Mouse (Mus musculus): Measurements from ENCODE around the gene Atrnl1. TPM values are rescaled to one million over a fixed set of nuclear protein-coding genes. Genes with fewer than 3 reads are reported as not detected.

Gene Atrnl1
- polyA plus RNA-seq, 1 experiment from 2014 or later: 8.9 TPM

GRCm38 (mm10) chr19:58145521-58145920 lies 534.7 kb downstream of the Atrnl1 start:
- 78% methylated on average over 9 of the region's 9 CpGs for WGBS
- no peaks in the 10 kb centered on the region for H3K27me3 ChIP-seq (ENCODE audit: insufficient read depth, low read length)
- peaks cover 2% of the 10 kb centered on the region; the same call in 1 of the 2 replicates for H3K4me1 ChIP-seq (ENCODE audit: insufficient read depth, low read length)
- no peak overlapping the region for H3K4me3 ChIP-seq (ENCODE audit: low read length)
- H3K9me3 ChIP-seq (ENCODE audit: low read length): no peaks in the 10 kb centered on the region
- no peaks in the 10 kb centered on the region for H3K36me3 ChIP-seq (ENCODE audit: insufficient read depth, low read length)
- ATAC-seq (ENCODE audit: low FRiP score, low TSS enrichment): no peak
- H3K9ac ChIP-seq (replicated peaks; ENCODE audit: low read length): no peak overlapping the region
- no peak overlapping the region for H3K4me2 ChIP-seq (replicated peaks; ENCODE audit: low read depth, low read length)
- H3K27ac ChIP-seq (ENCODE audit: low read length): no peak overlapping the region

GRCm38 (mm10) chr19:58151257-58151656 lies 540.4 kb downstream of the Atrnl1 start:
- no peaks in the 10 kb centered on the region for H3K27me3 ChIP-seq (ENCODE audit: insufficient read depth, low read length)
- H3K9ac ChIP-seq (replicated peaks; ENCODE audit: low read length): no peak overlapping the region
- H3K4me3 ChIP-seq (ENCODE audit: low read length): no peak overlapping the region
- H3K9me3 ChIP-seq (ENCODE audit: low read length): no peaks in the 10 kb centered on the region
- no peak overlapping the region for H3K27ac ChIP-seq (ENCODE audit: low read length)
- H3K36me3 ChIP-seq (ENCODE audit: insufficient read depth, low read length): no peaks in the 10 kb centered on the region
- 90% methylated on average over 7 of the region's 7 CpGs for WGBS
- H3K4me2 ChIP-seq (replicated peaks; ENCODE audit: low read depth, low read length): no peak overlapping the region
- ATAC-seq (ENCODE audit: low FRiP score, low TSS enrichment): no peak
- no peaks in the 10 kb centered on the region for H3K4me1 ChIP-seq (ENCODE audit: insufficient read depth, low read length)

GRCm38 (mm10) chr19:58161569-58161968 lies 550.7 kb downstream of the Atrnl1 start:
- no peaks in the 10 kb centered on the region for H3K27me3 ChIP-seq (ENCODE audit: insufficient read depth, low read length)
- no peak for ATAC-seq (ENCODE audit: low FRiP score, low TSS enrichment)
- H3K9me3 ChIP-seq (ENCODE audit: low read length): no peaks in the 10 kb centered on the region
- H3K4me3 ChIP-seq (ENCODE audit: low read length): no peak overlapping the region
- H3K4me1 ChIP-seq (ENCODE audit: insufficient read depth, low read length): peaks cover 4% of the 10 kb centered on the region; the same call in 1 of the 2 replicates
- 86% methylated on average over 9 of the region's 9 CpGs for WGBS
- no peak overlapping the region for H3K4me2 ChIP-seq (replicated peaks; ENCODE audit: low read depth, low read length)
- H3K36me3 ChIP-seq (ENCODE audit: insufficient read depth, low read length): no peaks in the 10 kb centered on the region
- no peak overlapping the region for H3K27ac ChIP-seq (ENCODE audit: low read length)
- H3K9ac ChIP-seq (replicated peaks; ENCODE audit: low read length): no peak overlapping the region

GRCm38 (mm10) chr19:58164896-58165634 lies 554.2 kb downstream of the Atrnl1 start:
- Histone ChIP-seq H3K9me3 (ENCODE audit: low read length) (no peaks in the 10 kb centered on the region), H3K27ac (ENCODE audit: low read length) (no peak overlapping the region), H3K9ac (replicated peaks; ENCODE audit: low read length) (no peak overlapping the region), H3K36me3 (ENCODE audit: insufficient read depth, low read length) (no peaks in the 10 kb centered on the region), H3K27me3 (ENCODE audit: insufficient read depth, low read length) (no peaks in the 10 kb centered on the region), H3K4me2 (replicated peaks; ENCODE audit: low read depth, low read length) (no peak overlapping the region), H3K4me3 (ENCODE audit: low read length) (no peak overlapping the region), H3K4me1 (ENCODE audit: insufficient read depth, low read length) (peaks cover 4% of the 10 kb centered on the region; the same call in 1 of the 2 replicates)
- WGBS: 89% methylated on average over 7 of the region's 7 CpGs
- no peak for ATAC-seq (ENCODE audit: low FRiP score, low TSS enrichment)

- Histone ChIP-seq H3K4me1 (ENCODE audit: insufficient read depth, low read length) (peaks cover 4% of the 10 kb centered on the region; the same call in 1 of the 2 replicates), H3K9me3 (ENCODE audit: low read length) (no peaks in the 10 kb centered on the region), H3K27me3 (ENCODE audit: insufficient read depth, low read length) (no peaks in the 10 kb centered on the region), H3K4me2 (replicated peaks; ENCODE audit: low read depth, low read length) (no peak overlapping the region), H3K4me3 (ENCODE audit: low read length) (no peak overlapping the region), H3K9ac (replicated peaks; ENCODE audit: low read length) (no peak overlapping the region), H3K36me3 (ENCODE audit: insufficient read depth, low read length) (no peaks in the 10 kb centered on the region), H3K27ac (ENCODE audit: low read length) (no peak overlapping the region)
- no peak for ATAC-seq (ENCODE audit: low FRiP score, low TSS enrichment)
- 41% methylated on average over 9 of the region's 9 CpGs for WGBS
Measured at GRCm38 (mm10) chr19:58165635-58166015, 554.8 kb downstream of the Atrnl1 start.

- H3K9me3 ChIP-seq (ENCODE audit: low read length): no peaks in the 10 kb centered on the region
- 68% methylated on average over 6 of the region's 6 CpGs for WGBS
- peaks cover 4% of the 10 kb centered on the region; the same call in 1 of the 2 replicates for H3K4me1 ChIP-seq (ENCODE audit: insufficient read depth, low read length)
- no peak overlapping the region for H3K9ac ChIP-seq (replicated peaks; ENCODE audit: low read length)
- H3K36me3 ChIP-seq (ENCODE audit: insufficient read depth, low read length): no peaks in the 10 kb centered on the region
- H3K4me2 ChIP-seq (replicated peaks; ENCODE audit: low read depth, low read length): no peak overlapping the region
- H3K4me3 ChIP-seq (ENCODE audit: low read length): no peak overlapping the region
- ATAC-seq (ENCODE audit: low FRiP score, low TSS enrichment): no peak
- H3K27ac ChIP-seq (ENCODE audit: low read length): no peak overlapping the region
- no peaks in the 10 kb centered on the region for H3K27me3 ChIP-seq (ENCODE audit: insufficient read depth, low read length)
Measured at GRCm38 (mm10) chr19:58166147-58166546, 555.3 kb downstream of the Atrnl1 start.

GRCm38 (mm10) chr19:58178410-58178809 lies 567.6 kb downstream of the Atrnl1 start:
- no peak overlapping the region for H3K27ac ChIP-seq (ENCODE audit: low read length)
- ATAC-seq (ENCODE audit: low FRiP score, low TSS enrichment): no peak
- WGBS: 67% methylated on average over 10 of the region's 10 CpGs

GRCm38 (mm10) chr19:58180773-58181172 lies 569.9 kb downstream of the Atrnl1 start:
- H3K4me2 ChIP-seq (replicated peaks; ENCODE audit: low read depth, low read length): no peak overlapping the region; the same call in 1 of the 2 replicates
- peaks cover 15% of the 10 kb centered on the region; the same call in 1 of the 2 replicates for H3K4me1 ChIP-seq (ENCODE audit: insufficient read depth, low read length)
- H3K27ac ChIP-seq (ENCODE audit: low read length): no peak overlapping the region
- H3K36me3 ChIP-seq (ENCODE audit: insufficient read depth, low read length): no peaks in the 10 kb centered on the region
- H3K9me3 ChIP-seq (ENCODE audit: low read length): no peaks in the 10 kb centered on the region
- no peak overlapping the region for H3K9ac ChIP-seq (replicated peaks; ENCODE audit: low read length)
- no peak overlapping the region for H3K4me3 ChIP-seq (ENCODE audit: low read length)
- ATAC-seq (ENCODE audit: low FRiP score, low TSS enrichment): no peak
- WGBS: 6% methylated on average over 5 of the region's 5 CpGs
- no peaks in the 10 kb centered on the region for H3K27me3 ChIP-seq (ENCODE audit: insufficient read depth, low read length)

More at GRCm38 (mm10) chr19:58178410-58178809, 567.6 kb downstream of the Atrnl1 start:
- Histone ChIP-seq H3K36me3 (ENCODE audit: insufficient read depth, low read length) (no peaks in the 10 kb centered on the region), H3K4me1 (ENCODE audit: insufficient read depth, low read length) (peaks cover 15% of the 10 kb centered on the region; the same call in 1 of the 2 replicates), H3K4me3 (ENCODE audit: low read length) (no peak overlapping the region), H3K9ac (replicated peaks; ENCODE audit: low read length) (no peak overlapping the region), H3K4me2 (replicated peaks; ENCODE audit: low read depth, low read length) (no peak overlapping the region), H3K27me3 (ENCODE audit: insufficient read depth, low read length) (no peaks in the 10 kb centered on the region; the same call in 1 of the 2 replicates), H3K9me3 (ENCODE audit: low read length) (no peaks in the 10 kb centered on the region)

Measured in kidney, embryonic 16.5 days (tissue).